Mouse (Mus musculus) lung, postnatal 0 days (tissue): Measurements from ENCODE around the gene Naa30. TPM values are rescaled to one million over a fixed set of nuclear protein-coding genes. Genes with fewer than 3 reads are reported as not detected.
A peak's percentile ranks its signal among the peaks of the same experiment; 100 is the strongest.

Source experiments
- ATAC-seq: fragments of 200-750 bp; cut with Nextera tagmentation; 2 replicates; pipeline ENCODE4 v1.8.0; 2017; ENCODE audit warnings: moderate library complexity
- DNase-seq: peaks from one replicate; pipeline ENCODE4 v3.0.0-alpha.2; 2016; ENCODE audit warnings: low spot score
- H3K27ac ChIP-seq: fragments of 300-500 bp; sonication (generic); 2 replicates; pipeline ENCODE4 v1.5.1; 2014; ENCODE audit warnings: antibody characterized with exemption, mild to moderate bottlenecking, low read length, mixed read lengths
- H3K27me3 ChIP-seq: fragments of 300-500 bp; sonication (generic); replicated peaks from 2 replicates; pipeline ENCODE4 v1.6.1; 2014; ENCODE audit warnings: low read length, mixed read lengths; ENCODE audit not compliant: insufficient read depth
- H3K36me3 ChIP-seq: fragments of 300-500 bp; sonication (generic); 2 replicates; pipeline ENCODE4 v1.6.1; 2014; ENCODE audit warnings: low read length, mixed read lengths; ENCODE audit not compliant: insufficient read depth
- H3K4me1 ChIP-seq: fragments of 300-500 bp; sonication (generic); 2 replicates; pipeline ENCODE4 v1.6.1; 2014; ENCODE audit warnings: antibody characterized with exemption, low read depth, low read length, mixed read lengths; ENCODE audit not compliant: insufficient read depth
- H3K4me2 ChIP-seq: fragments of 300-500 bp; sonication (generic); replicated peaks from 2 replicates; pipeline ENCODE4 v1.6.1; 2014; ENCODE audit warnings: low read depth, mild to moderate bottlenecking, low read length, moderate library complexity, mixed read lengths
- H3K4me3 ChIP-seq: fragments of 300-500 bp; sonication (generic); 2 replicates; pipeline ENCODE4 v1.5.1; 2014; ENCODE audit warnings: low read depth, low read length
- H3K9ac ChIP-seq: fragments of 300-500 bp; sonication (generic); replicated peaks from 2 replicates; pipeline ENCODE4 v1.6.1; 2014; ENCODE audit warnings: low read depth, mild to moderate bottlenecking
- H3K9me3 ChIP-seq: fragments of 300-500 bp; sonication (generic); 2 replicates; pipeline ENCODE4 v1.6.1; 2016; ENCODE audit warnings: low read length, mixed read lengths
- CTCF ChIP-seq: IDR thresholded peaks from 2 replicates; pipeline ENCODE4 v1.5.1; 2016; ENCODE audit warnings: antibody characterized with exemption, mild to moderate bottlenecking
- EP300 ChIP-seq: IDR thresholded peaks from 2 replicates; pipeline ENCODE4 v1.6.1; 2016; ENCODE audit warnings: antibody characterized with exemption, mild to moderate bottlenecking, control low read depth
- WGBS: fragments of 180-500 bp; shearing (Covaris S2); extraction: QIAGEN DNeasy Blood & Tissue Kit; methylation state at CpG from one replicate; pipeline ENCODE4 v1.1.7; 2014; 5-methylcytosine and 5-hydroxymethylcytosine counted together
- polyA plus RNA-seq: library from polyadenylated mRNA; unstranded; fragments of >200 nt; fragmentation: Nextera tagmentation; extraction: Ambion mirVana; gene quantifications from 2 replicates; pipeline ENCODE4 v1.2.1, GENCODE M21; 2015

Naa30 gene
- polyA plus RNA-seq, 1 experiment from 2014 or later, result 6.2 TPM

DNA sequence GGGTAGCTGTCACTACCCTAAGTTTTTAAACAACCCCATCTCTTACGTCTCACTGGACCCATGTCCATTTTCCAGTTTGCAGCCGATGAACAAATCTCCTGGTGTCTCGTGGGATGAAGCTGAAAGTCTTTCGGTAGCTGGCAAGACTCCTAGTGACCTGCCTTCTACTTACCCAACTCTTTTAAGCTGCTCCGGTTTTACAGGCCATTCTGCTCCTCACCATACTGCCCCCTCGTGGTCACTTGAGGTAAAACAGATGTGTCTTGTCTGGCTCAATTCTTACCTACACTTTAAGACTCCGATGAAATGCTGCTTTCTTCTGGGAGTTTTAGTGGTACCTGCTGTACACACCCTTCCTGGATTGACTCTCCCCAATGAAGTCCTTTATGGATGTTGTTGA lies 18.2 kb upstream of the Naa30 start:
- H3K4me3 ChIP-seq, result no peak overlapping the region
- no peak overlapping the region for H3K4me2 ChIP-seq
- no peaks in the 10 kb centered on the region for H3K9me3 ChIP-seq
- peak; percentile 72 for DNase-seq
- ATAC-seq, result no peak
- no peak overlapping the region for H3K9ac ChIP-seq
- H3K27ac ChIP-seq, result no peak overlapping the region
- H3K27me3 ChIP-seq, result no peaks in the 10 kb centered on the region
- H3K4me1 ChIP-seq, result no peaks in the 10 kb centered on the region
- WGBS, result 32% methylated on average over 7 of the region's 7 CpGs
- TF ChIP-seq EP300 (no peak), CTCF (peak; percentile 81)
- no peaks in the 10 kb centered on the region for H3K36me3 ChIP-seq

DNA sequence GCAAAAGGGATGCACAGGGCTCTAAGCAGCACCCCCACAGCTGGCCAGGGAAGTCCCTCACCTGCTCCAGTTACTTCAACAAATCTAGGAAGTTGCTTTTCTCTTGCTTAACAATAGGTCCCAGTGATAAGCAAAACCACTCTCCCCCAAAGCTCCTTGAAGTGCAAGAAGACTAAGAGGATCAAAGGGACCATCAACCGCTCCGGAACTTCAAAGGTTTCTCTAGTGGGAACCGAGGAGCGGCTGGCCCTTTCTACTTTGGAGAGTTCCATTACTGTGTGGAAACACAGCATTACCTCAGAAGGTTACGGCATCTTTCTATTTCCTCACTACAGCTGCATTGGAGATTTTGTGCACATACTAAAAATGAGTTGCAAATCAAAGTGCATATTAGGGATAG lies 16.5 kb upstream of the Naa30 start:
- no peak for TF ChIP-seq EP300
- no peak for TF ChIP-seq CTCF
- 17% methylated on average over 5 of the region's 5 CpGs for WGBS
- H3K27me3 ChIP-seq, result no peaks in the 10 kb centered on the region
- DNase-seq, result peak; percentile 25
- ATAC-seq, result peak; percentile 37; the same call in 1 of the 2 replicates
- H3K27ac ChIP-seq, result no peak overlapping the region
- no peak overlapping the region for H3K9ac ChIP-seq
- no peaks in the 10 kb centered on the region for H3K4me1 ChIP-seq
- no peak overlapping the region for H3K4me3 ChIP-seq
- H3K36me3 ChIP-seq, result no peaks in the 10 kb centered on the region
- no peaks in the 10 kb centered on the region for H3K9me3 ChIP-seq
- no peak overlapping the region for H3K4me2 ChIP-seq

DNA sequence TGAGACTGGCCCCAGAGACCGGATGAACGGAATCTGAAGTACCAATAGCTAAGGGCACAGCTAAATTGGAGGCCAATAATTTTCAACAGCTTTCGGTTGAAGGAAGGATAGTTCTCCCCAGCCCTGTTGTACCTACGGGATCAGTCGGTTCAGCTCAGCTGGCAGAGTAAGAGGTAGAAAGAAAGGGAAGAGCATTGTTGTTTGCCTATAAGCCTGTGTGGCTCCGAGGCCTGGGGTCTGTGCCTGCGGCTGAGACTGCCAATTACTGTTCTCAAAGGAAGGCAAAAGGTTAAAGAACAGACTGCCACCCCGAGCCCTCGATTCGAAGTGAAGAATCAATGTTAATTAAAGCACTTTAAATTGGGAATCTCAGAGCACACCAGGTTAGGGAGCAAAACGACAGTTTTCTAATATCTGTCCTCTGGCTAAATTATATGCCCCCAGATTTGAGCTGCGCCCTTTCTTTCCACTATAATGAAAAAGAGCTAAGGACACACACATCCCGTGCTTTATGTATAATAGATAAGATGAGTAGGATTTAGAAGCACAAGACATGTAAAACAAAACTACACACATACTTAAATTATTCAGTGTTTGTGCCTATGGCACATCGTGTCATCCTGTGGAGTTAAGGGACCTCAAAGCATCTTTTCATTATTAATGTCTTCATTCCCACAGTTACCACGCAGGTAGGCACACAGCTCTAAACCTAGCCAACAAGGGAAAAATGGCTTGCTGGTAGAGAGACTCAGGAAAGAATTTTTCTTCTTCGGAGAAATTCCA lies 13.7 kb upstream of the Naa30 start:
- 75% methylated on average over 16 of the region's 16 CpGs for WGBS
- TF ChIP-seq EP300, result no peak
- TF ChIP-seq CTCF, result no peak
- Histone ChIP-seq H3K4me1 (no peaks in the 10 kb centered on the region), H3K9me3 (no peaks in the 10 kb centered on the region), H3K36me3 (no peaks in the 10 kb centered on the region), H3K9ac (no peak overlapping the region), H3K27ac (no peak overlapping the region), H3K27me3 (no peaks in the 10 kb centered on the region), H3K4me2 (no peak overlapping the region), H3K4me3 (no peak overlapping the region)
- no peak for ATAC-seq
- no peak for DNase-seq

DNA sequence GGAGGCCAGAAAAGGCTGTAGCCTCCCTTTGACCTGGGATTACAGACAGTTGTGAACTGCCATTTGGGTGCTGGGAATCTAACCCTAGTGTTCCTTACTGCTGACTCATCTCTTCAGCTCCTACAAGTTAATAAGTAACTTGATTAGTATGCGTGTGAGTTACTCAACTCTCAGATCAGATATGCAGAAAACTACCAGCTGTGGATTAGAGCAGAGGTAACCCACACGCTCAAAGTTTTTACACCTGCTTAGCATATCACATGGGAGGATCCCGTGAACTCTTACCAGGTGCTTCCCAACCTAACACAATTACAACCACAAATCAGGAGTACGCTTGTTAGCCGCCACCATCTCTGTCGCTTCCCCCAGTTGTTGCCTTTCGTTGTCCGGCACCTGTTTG lies 740 bp upstream of the Naa30 start:
- Histone ChIP-seq H3K4me2 (peak overlapping the region; percentile 98), H3K9ac (0 out of 2 replicates have a peak overlapping the region, but pooled peaks have one; percentile 93), H3K4me3 (peak overlapping the region; percentile 92), H3K9me3 (no peaks in the 10 kb centered on the region), H3K36me3 (no peaks in the 10 kb centered on the region), H3K4me1 (peaks cover 13% of the 10 kb centered on the region; the same call in 1 of the 2 replicates), H3K27me3 (no peaks in the 10 kb centered on the region), H3K27ac (peak overlapping the region; percentile 86)
- WGBS, result 26% methylated on average over 8 of the region's 8 CpGs
- TF ChIP-seq EP300 (peak; percentile 47; the same call in 1 of the 2 replicates), CTCF (no peak)
- DNase-seq (peak; percentile 39), ATAC-seq (no peak)

DNA sequence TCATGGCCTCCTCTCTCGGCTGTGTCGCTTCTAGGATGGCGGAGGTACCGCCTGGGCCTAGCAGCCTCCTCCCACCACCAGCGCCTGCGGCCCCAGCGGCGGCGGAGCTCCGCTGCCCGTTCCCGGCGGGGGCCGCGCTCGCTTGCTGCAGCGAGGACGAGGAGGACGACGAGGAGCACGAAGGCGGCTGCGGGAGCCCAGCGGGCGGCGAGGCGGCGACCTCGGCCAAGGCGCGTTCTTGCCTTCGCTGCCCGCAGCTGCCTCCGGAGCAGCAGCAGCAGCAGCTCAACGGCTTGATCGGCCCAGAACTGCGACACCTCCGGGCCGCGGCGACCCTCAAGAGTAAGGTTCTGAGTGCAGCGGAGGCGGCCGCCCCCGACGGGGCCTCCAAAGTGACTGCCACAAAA lies 559 bp downstream of the Naa30 start:
- Histone ChIP-seq H3K9ac (peak overlapping the region; percentile 93), H3K4me2 (peak overlapping the region; percentile 98), H3K4me1 (peaks cover 13% of the 10 kb centered on the region; the same call in 1 of the 2 replicates), H3K9me3 (no peaks in the 10 kb centered on the region), H3K27ac (peak overlapping the region; percentile 86), H3K4me3 (peak overlapping the region; percentile 92), H3K27me3 (no peaks in the 10 kb centered on the region), H3K36me3 (no peaks in the 10 kb centered on the region)
- peak; percentile 80 for ATAC-seq
- DNase-seq, result peak; percentile 67
- TF ChIP-seq CTCF (no peak), EP300 (no peak)
- under 1% methylated on average over 36 of the region's 46 CpGs for WGBS

DNA sequence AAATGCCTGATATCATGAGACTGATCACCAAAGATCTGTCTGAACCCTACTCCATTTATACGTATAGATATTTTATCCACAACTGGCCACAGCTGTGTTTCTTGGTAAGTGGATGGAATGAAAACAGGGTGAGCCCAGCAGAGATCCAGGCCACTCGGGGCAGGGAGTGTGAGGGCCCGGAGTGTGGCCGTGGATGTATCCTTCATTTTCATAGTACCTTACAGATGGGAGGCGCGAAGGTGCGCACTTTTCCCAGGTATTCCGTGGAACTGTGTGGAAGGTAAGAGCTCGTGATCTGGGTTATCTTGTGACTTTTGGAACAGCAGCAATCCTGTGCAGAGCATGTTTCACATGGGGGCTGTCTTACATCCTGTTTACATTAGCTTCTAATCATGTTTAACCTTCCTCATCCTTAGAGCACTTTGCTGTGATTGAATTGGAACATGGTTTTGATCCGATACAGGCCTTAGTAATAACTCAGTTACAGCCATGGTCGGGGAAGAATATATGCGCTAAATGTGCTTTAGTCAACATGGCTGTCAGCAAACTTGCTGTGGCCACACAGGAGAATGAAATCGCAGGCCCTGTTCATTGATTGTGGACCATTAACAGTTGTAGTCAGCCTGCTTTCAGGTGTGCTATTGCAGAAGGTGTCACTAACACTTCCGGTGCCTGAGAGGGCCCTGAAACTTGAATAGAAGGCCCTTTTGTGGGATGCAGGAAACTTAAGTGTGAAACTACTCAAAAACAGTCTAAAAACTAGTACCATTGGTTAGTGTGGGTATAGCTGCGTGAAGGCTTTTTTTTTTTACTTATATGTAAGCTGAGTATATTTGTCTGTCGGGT lies 1.5 kb downstream of the Naa30 start:
- H3K27ac ChIP-seq, result peak overlapping the region; percentile 86
- no peak for TF ChIP-seq CTCF
- no peak for TF ChIP-seq EP300
- H3K27me3 ChIP-seq, result no peaks in the 10 kb centered on the region
- ATAC-seq (no peak), DNase-seq (peak; percentile 14)
- 19% methylated on average over 16 of the region's 16 CpGs for WGBS
- no peaks in the 10 kb centered on the region for H3K9me3 ChIP-seq
- no peaks in the 10 kb centered on the region for H3K36me3 ChIP-seq
- H3K4me3 ChIP-seq, result peak overlapping the region; percentile 92
- H3K4me2 ChIP-seq, result peak overlapping the region; percentile 98
- peak overlapping the region; percentile 93 for H3K9ac ChIP-seq
- peaks cover 13% of the 10 kb centered on the region; the same call in 1 of the 2 replicates for H3K4me1 ChIP-seq
